Mouse (Mus musculus) stomach, embryonic 16.5 days (tissue): ENCODE results near the gene Lcmt1. TPM values are rescaled to one million over a fixed set of nuclear protein-coding genes. Genes with fewer than 3 reads are reported as not detected.
A peak's percentile ranks its signal among the peaks of the same experiment; 100 is the strongest.

Source experiments
- ATAC-seq: fragments of 200-750 bp; cut with Nextera tagmentation; 2 replicates; pipeline ENCODE4 v1.8.0; 2017; ENCODE audit warnings: moderate number of reproducible peaks, moderate TSS enrichment; ENCODE audit not compliant: insufficient read depth, low FRiP score
- H3K27ac ChIP-seq: fragments of 300-500 bp; sonication (generic); 2 replicates; pipeline ENCODE4 v1.5.1; 2014; ENCODE audit warnings: low read length
- H3K27me3 ChIP-seq: fragments of 300-500 bp; sonication (generic); 2 replicates; pipeline ENCODE4 v1.6.1; 2014; ENCODE audit warnings: low read length, control low read depth, mixed read lengths; ENCODE audit not compliant: control insufficient read depth, insufficient read depth
- H3K36me3 ChIP-seq: fragments of 300-500 bp; sonication (generic); 2 replicates; pipeline ENCODE4 v1.6.1; 2014; ENCODE audit warnings: low read length; ENCODE audit not compliant: control insufficient read depth, insufficient read depth
- H3K4me1 ChIP-seq: fragments of 300-500 bp; sonication (generic); 2 replicates; pipeline ENCODE4 v1.6.1; 2014; ENCODE audit warnings: low read length, control low read depth, mixed read lengths; ENCODE audit not compliant: control insufficient read depth, insufficient read depth
- H3K4me2 ChIP-seq: fragments of 300-500 bp; sonication (generic); 2 replicates; pipeline ENCODE4 v1.6.1; 2014; ENCODE audit warnings: low read depth, low read length, mixed read lengths
- H3K4me3 ChIP-seq: fragments of 300-500 bp; sonication (generic); replicated peaks from 2 replicates; pipeline ENCODE4 v1.5.1; 2014; ENCODE audit warnings: mild to moderate bottlenecking, low read length
- H3K9ac ChIP-seq: fragments of 300-500 bp; sonication (generic); 2 replicates; pipeline ENCODE4 v1.6.1; 2014; ENCODE audit warnings: low read length
- H3K9me3 ChIP-seq: fragments of 300-500 bp; sonication (generic); replicated peaks from 2 replicates; pipeline ENCODE4 v1.6.1; 2016; ENCODE audit warnings: low read length, control low read depth; ENCODE audit not compliant: control insufficient read depth
- WGBS: fragments of 180-500 bp; shearing (Covaris S2); extraction: QIAGEN DNeasy Blood & Tissue Kit; methylation state at CpG from one replicate; pipeline ENCODE4 v1.1.7; 2014; 5-methylcytosine and 5-hydroxymethylcytosine counted together
- polyA plus RNA-seq: library from polyadenylated mRNA; unstranded; fragments of >200 nt; fragmentation: Nextera tagmentation; extraction: Ambion mirVana; gene quantifications from 2 replicates; pipeline ENCODE4 v1.2.1, GENCODE M21; 2015

Lcmt1 gene
- polyA plus RNA-seq, 1 experiment from 2014 or later, result 40.3 TPM

DNA sequence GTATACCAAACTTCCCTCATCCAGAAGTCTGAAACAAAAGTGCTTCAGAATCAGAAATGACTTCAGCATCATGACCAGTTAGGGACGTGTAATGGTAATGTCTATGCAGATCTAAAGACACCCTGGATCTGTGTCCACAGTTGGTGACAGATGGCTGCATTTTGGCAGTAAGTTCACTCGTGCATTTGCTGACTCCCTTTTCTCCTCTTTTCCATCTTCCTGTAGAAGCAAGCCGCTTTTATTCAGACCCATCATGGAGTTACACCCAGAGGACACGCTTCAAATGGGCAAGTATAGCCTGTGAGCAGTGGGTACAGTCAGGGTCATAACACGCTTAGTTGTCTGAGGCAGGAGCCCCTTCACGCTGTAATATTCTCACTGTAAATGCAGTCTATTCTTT, 34.6 kb downstream of the Lcmt1 start:
- Histone ChIP-seq H3K36me3 (no peaks in the 10 kb centered on the region), H3K4me2 (no peak overlapping the region), H3K27ac (no peak overlapping the region), H3K4me1 (no peaks in the 10 kb centered on the region), H3K4me3 (no peak overlapping the region), H3K9me3 (no peaks in the 10 kb centered on the region), H3K27me3 (no peaks in the 10 kb centered on the region), H3K9ac (no peak overlapping the region)
- 91% methylated on average over 6 of the region's 6 CpGs for WGBS
- ATAC-seq, result no peak

DNA sequence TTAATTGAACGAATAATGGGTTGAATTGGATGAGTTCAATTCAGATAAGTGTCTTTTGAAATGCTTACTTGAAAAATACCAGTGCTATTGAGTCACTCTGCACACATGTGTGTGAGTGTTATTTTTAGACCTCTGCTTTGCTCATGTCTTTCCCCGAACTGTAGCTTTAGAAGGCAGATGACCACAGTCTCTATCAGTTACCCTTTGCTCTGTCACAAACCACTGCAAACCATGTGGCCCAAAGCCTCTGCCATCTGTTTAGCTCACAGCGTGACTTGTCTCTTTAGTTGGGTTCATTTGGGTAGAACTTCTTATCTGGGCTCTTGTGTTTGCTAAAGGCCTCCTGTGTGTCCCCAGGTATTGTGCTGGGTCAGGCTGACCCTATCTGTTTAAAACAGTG, 36.0 kb downstream of the Lcmt1 start:
- Histone ChIP-seq H3K27me3 (no peaks in the 10 kb centered on the region), H3K27ac (no peak overlapping the region), H3K4me3 (no peak overlapping the region), H3K4me2 (no peak overlapping the region), H3K4me1 (no peaks in the 10 kb centered on the region), H3K9me3 (no peaks in the 10 kb centered on the region), H3K9ac (no peak overlapping the region), H3K36me3 (no peaks in the 10 kb centered on the region)
- WGBS, result 72% methylated on average over 3 of the region's 3 CpGs
- ATAC-seq, result no peak

GRCm38 (mm10) chr7:123406988-123407387, 37.4 kb downstream of the Lcmt1 start:
- H3K36me3 ChIP-seq, result no peaks in the 10 kb centered on the region
- WGBS, result 82% methylated on average over 4 of the region's 4 CpGs

GRCm38 (mm10) chr7:123410502-123410901, 40.9 kb downstream of the Lcmt1 start:
- Histone ChIP-seq H3K27ac (no peak overlapping the region), H3K9me3 (no peaks in the 10 kb centered on the region), H3K4me2 (no peak overlapping the region), H3K9ac (no peak overlapping the region), H3K4me3 (no peak overlapping the region), H3K4me1 (no peaks in the 10 kb centered on the region), H3K27me3 (no peaks in the 10 kb centered on the region), H3K36me3 (no peaks in the 10 kb centered on the region)
- 88% methylated on average over 7 of the region's 7 CpGs for WGBS
- ATAC-seq, result no peak

More at GRCm38 (mm10) chr7:123406988-123407387, 37.4 kb downstream of the Lcmt1 start:
- Histone ChIP-seq H3K4me3 (no peak overlapping the region), H3K4me1 (no peaks in the 10 kb centered on the region), H3K9ac (no peak overlapping the region), H3K27me3 (no peaks in the 10 kb centered on the region), H3K27ac (no peak overlapping the region), H3K9me3 (no peaks in the 10 kb centered on the region), H3K4me2 (no peak overlapping the region)
- no peak for ATAC-seq

GRCm38 (mm10) chr7:123411109-123411508, 41.5 kb downstream of the Lcmt1 start:
- 80% methylated on average over 1 of the region's 1 CpGs for WGBS
- Histone ChIP-seq H3K4me2 (no peak overlapping the region), H3K4me1 (no peaks in the 10 kb centered on the region), H3K9me3 (no peaks in the 10 kb centered on the region), H3K4me3 (no peak overlapping the region), H3K27ac (no peak overlapping the region), H3K27me3 (no peaks in the 10 kb centered on the region), H3K9ac (no peak overlapping the region), H3K36me3 (no peaks in the 10 kb centered on the region)
- ATAC-seq, result no peak; the same call in 1 of the 2 replicates

- 88% methylated on average over 3 of the region's 3 CpGs for WGBS
- Histone ChIP-seq H3K9ac (no peak overlapping the region), H3K9me3 (no peaks in the 10 kb centered on the region), H3K36me3 (no peaks in the 10 kb centered on the region), H3K27me3 (no peaks in the 10 kb centered on the region), H3K4me3 (no peak overlapping the region), H3K27ac (no peak overlapping the region), H3K4me2 (no peak overlapping the region), H3K4me1 (no peaks in the 10 kb centered on the region)
- ATAC-seq, result no peak
Observed at GRCm38 (mm10) chr7:123412143-123412542, 42.6 kb downstream of the Lcmt1 start.

DNA sequence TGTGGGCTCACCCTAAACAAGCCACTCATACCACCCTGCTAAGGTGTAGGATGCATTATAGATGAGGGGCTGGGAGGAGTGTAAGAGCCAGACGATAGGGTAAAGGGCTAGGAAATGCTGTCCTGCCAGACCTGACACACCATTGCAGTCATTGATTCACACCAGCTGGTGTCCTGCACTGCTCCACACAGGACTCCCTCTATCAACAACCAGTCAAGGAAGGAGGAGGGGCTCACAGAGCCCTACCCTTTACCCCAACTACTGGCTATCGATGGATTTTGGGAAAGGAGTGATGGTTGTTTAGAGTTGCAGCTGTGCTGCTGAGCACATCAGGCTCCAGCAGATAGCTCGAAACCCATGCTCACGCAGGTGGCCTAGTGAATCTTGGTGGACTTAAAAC, 47.2 kb downstream of the Lcmt1 start:
- Histone ChIP-seq H3K4me1 (no peaks in the 10 kb centered on the region), H3K27ac (no peak overlapping the region), H3K9me3 (no peaks in the 10 kb centered on the region), H3K9ac (no peak overlapping the region), H3K4me3 (no peak overlapping the region), H3K27me3 (no peaks in the 10 kb centered on the region), H3K4me2 (no peak overlapping the region), H3K36me3 (no peaks in the 10 kb centered on the region)
- ATAC-seq, result no peak
- 57% methylated on average over 4 of the region's 4 CpGs for WGBS

DNA sequence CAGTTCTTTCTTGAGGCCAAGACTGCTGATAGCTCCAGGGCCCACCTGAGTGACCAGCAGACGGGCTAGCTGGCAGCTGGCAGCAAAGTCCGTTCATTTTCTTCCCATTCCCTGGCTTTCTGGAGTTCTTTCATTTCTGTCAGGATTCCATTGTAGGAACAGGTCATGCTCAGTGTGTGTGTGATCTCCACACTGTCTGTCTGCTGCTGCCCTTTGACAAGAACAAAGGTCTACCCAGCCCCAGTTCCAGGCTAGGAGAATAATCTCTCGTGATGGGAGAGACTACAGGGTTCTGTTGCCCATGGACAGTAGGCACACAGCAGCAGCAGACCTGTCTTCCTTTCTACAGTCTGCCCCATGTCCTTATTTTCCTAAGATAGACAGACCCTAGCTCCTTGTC, 48.1 kb downstream of the Lcmt1 start:
- Histone ChIP-seq H3K9me3 (no peaks in the 10 kb centered on the region), H3K9ac (no peak overlapping the region), H3K4me1 (no peaks in the 10 kb centered on the region), H3K36me3 (no peaks in the 10 kb centered on the region), H3K27me3 (no peaks in the 10 kb centered on the region), H3K4me2 (no peak overlapping the region), H3K4me3 (no peak overlapping the region), H3K27ac (no peak overlapping the region)
- no peak for ATAC-seq
- 90% methylated on average over 3 of the region's 3 CpGs for WGBS

DNA sequence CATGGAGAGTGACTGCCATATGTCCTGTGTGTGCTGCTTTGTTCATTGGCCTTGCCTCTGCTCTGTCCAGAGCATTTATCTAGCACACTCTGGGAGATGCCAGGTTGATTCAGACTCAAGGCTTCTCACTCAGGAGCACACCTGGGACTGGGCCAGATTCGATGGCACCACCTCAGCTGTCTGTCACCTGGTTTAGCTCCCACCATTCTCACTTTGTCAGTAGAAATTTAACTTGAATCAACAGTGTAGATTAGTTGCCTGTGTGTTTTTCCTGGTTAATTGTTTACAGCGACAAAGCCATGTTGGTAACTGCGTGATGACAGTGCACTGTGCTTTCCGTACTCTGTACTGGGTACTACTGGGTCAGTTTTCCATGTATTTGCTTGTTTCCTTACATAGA, 50.4 kb downstream of the Lcmt1 start:
- Histone ChIP-seq H3K36me3 (no peaks in the 10 kb centered on the region), H3K4me2 (no peak overlapping the region), H3K27me3 (no peaks in the 10 kb centered on the region), H3K4me1 (no peaks in the 10 kb centered on the region), H3K27ac (no peak overlapping the region), H3K9ac (no peak overlapping the region), H3K9me3 (no peaks in the 10 kb centered on the region), H3K4me3 (no peak overlapping the region)
- ATAC-seq, result peak; percentile 55; the same call in 1 of the 2 replicates
- WGBS, result 81% methylated on average over 4 of the region's 4 CpGs

DNA sequence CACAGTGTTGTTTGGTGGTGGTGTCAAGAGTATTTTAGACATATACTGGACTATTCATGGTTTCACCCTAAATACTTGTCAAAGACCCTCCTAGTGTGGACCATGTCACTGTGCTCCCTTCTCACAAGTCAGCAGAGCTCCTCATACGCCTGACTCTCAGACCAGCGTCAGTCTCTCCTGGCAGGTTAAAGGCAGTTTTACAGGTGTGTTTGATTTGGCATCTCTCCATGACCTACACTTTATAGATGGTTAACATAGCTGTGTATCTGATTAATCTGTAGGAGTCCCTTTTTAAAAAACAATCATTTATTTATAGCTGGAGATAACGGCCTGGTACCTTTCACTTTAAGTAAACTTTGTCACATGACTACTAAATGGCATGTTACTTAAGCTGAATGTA, 52.4 kb downstream of the Lcmt1 start:
- peak; percentile 37; the same call in 1 of the 2 replicates for ATAC-seq
- no peak overlapping the region for H3K27ac ChIP-seq
- no peak overlapping the region for H3K9ac ChIP-seq
- H3K4me2 ChIP-seq, result no peak overlapping the region
- H3K4me3 ChIP-seq, result no peak overlapping the region
- 57% methylated on average over 3 of the region's 3 CpGs for WGBS
- H3K36me3 ChIP-seq, result no peaks in the 10 kb centered on the region
- H3K4me1 ChIP-seq, result no peaks in the 10 kb centered on the region
- no peaks in the 10 kb centered on the region for H3K9me3 ChIP-seq
- H3K27me3 ChIP-seq, result no peaks in the 10 kb centered on the region
